Mouse (Mus musculus): ENCODE results near the gene Nt5c2.

DNA sequence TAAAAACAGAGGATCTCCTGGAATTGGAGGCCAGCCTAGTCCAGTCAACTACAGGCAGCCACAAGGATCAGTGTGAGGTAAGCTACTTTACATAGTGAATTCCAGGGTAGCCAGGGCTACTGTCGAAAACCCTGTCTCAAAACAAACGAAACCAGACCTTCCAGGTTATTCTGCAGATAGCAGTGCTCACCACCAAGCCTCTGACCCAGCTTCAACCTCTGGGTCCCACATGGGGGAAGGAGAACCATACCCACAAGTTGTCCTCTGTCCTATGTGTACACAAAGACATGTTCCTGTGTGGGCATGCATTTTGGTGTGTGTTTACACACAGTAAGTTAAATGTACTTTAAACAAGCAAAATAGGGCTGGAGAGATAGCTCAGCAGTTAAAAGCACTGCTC lies 58.5 kb downstream of the Nt5c2 start:
- TF ChIP-seq GATA1 (IDR thresholded peaks at IDR 0.05; ENCODE audit: low read length) (no peak), TAL1 (IDR thresholded peaks at IDR 0.05; ENCODE audit: low read length) (no peak)
